Mouse (Mus musculus) right cerebral cortex, postnatal 10 days (tissue): ENCODE measurements around the gene Dbn1.

Source experiments
- DNase-seq, 2 experiments: peaks; one replicate each; pipeline ENCODE4 v3.0.0; 2021; ENCODE audit warnings: low spot score in 2 of 2

The Dbn1 gene

GRCm38 (mm10) chr13:55510668-55511491, 23.0 kb upstream of the Dbn1 start:
- DNase-seq = peak in 1 of 2 experiments; percentile 61

DNA sequence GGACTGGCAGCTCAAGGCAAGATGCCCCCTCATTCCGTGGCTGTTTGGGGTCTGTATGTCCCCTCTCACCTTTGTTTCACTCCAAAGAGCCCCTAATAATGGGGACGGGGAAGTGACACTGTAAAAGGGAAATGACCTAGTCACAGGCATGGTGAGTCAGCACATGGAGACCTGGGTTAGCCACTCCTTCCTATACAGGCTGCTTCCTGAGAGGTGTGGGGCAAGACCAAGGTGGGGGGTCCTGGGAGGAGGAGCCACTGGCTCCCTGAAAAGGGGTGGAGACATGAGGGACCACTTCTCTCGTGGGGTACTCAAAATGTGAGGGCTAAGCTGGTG, 22.4 kb upstream of the Dbn1 start:
- no peak for DNase-seq

DNA sequence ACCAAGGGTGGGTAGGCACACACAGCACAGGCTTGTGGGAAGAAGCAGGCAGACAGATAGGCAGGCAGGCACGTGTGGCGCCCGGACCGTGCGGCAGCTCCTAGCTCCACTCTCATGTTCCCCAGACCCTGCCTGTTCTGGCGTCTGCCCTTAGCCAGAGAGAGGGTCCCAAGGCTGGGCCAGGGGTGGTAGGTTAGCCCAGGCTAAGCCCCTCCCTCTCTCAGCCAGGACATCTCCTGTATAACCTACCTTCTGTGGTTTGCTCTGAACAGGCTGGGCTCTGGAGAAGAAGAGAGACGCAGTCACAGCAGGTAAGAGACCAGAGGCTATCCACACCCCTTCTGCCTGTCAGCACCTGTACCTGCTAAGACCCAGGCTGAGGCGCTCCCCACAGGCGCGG, 20.6 kb upstream of the Dbn1 start:
- no peak for DNase-seq

DNA sequence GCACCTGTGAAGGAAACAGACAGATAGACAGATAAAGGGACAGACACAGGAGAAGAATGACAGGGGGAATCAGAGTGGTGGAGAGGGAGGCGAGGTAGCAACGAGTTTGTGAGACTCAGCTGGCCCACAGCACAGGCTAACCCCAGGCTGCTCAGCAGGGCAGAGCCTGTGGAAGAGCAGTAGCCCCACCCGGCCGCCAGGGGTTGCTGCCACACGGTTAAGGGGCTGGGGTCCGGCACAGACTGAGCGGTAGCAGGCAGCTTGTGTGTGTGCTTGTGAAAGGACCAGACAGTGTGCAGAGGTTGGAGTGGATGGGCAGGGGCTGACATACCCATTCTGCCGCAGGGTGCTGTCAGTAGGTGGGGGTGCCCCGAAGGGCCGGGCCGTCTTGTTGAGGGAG, 20.0 kb upstream of the Dbn1 start:
- DNase-seq = no peak

DNA sequence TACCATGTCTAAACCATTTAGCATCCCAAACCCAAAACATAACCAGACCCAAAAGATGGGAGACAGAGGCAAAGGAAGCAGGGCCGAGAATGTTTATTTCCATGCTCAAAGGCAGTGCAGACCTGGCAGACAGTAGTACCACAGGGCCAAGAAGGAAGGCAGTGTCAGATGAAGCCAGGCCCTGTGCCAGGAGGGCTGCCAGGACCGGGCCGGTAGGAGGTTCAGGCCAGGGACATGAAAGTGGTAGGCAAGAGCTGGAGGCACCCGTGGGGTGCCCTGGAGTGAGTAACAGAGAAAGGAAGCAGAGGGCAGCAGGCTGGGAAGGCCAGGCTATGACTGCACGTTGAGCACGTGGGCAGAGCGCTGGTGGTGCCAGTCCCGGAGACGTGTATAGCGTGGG, 18.8 kb upstream of the Dbn1 start:
- DNase-seq = no peak

GRCm38 (mm10) chr13:55505810-55506209, 17.9 kb upstream of the Dbn1 start:
- no peak for DNase-seq

- no peak for DNase-seq
Observed at GRCm38 (mm10) chr13:55504390-55504789, 16.5 kb upstream of the Dbn1 start.

DNA sequence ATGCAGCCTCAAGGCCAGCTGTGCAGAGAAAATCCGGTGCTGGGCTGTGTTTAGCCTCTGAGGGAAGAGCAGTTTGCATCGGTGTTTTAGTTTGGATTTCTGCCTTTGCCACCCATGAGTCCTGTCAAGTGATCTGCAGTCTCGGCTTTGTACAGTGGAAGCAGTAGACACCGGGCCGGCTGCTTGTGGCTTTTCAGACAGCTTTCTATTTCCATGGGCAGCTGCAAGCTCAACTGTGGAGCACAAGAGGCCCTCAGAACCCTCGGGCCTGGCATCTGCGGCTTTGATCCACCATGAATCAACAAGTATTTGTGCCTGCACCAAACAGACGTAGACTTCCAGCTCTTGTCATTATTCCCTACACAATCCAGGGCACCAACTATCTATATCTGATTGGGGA, 14.5 kb upstream of the Dbn1 start:
- DNase-seq = peak; percentile 56 to 69

GRCm38 (mm10) chr13:55500575-55500974, 12.7 kb upstream of the Dbn1 start:
- DNase-seq = no peak

DNA sequence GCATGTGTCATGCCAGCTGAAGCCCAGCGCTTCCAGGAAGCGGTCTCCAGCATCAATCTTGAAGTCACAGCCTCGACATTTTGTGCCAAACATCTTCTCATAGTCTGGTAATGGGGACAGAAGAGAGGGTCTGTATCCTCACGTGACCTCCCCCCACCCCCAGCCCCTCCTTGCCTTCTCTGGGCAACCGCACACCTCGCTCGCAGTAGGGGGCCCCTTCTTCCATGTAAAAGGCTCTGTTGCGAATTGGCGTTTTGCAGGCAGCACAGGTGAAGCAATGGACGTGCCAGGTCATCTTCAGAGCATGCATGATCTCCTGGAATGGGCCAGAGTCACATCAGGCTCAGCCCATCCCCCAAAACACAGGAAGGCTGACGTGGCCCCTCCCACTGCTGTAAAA, 11.0 kb upstream of the Dbn1 start:
- DNase-seq = no peak

DNA sequence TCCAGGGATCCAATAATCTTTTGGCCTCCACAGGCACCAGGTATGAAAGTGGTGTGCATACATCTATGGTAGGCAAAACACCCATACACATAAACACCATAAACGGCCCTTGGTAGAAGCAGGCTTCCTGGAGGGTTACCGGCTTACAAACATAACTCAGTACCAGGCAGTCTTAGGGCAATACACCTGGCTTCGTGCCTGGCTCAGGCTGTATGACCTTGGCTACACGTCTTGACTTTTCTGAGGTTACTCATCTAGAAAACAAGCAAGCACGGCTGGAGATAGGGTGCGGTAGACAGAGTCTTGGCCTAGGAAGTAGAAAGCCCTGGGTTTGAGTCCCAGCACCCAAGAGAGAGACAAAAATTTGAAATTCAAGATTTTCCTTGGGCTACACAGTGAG, 8.8 kb upstream of the Dbn1 start:
- DNase-seq = no peak

GRCm38 (mm10) chr13:55495702-55496101, 7.8 kb upstream of the Dbn1 start:
- no peak for DNase-seq

DNA sequence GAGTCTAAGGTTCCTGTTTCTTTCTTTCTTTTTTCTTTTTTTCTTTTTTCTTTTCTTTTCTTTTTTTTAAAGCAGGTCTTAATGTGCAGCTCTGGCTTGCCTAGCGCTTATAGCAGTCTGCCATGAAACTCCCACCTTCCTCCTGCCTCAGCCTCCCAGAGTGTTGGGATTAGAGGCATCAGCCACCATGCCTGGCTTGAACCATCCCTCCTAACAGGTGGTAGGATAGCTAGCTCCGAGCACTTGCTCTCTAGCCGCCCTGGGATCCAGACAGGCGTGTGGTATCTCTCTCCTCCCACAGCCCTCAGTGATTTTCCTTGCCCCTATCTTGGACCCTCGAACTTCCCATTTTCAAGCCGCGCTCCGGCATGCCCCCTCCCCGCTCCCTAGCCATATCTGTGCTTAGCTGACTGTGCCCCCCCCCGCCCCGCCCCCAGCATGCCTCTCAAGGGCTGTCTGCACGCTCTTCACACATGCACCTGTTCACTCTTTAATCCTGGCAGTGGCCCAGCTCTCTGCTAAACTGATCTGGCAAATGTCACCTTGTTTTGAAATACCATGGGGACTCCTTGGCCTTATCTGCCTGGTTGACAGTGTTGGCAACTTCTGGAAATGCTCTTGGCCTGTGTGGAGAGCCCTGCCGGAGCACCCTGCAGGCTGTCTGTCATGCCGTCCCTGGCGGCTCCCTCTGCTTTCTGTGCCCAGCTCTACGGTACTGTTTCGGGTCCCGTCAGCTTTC, 7.1 kb upstream of the Dbn1 start:
- DNase-seq = peak in 1 of 2 experiments; percentile 56

GRCm38 (mm10) chr13:55494257-55494656, 6.3 kb upstream of the Dbn1 start:
- DNase-seq = no peak

DNA sequence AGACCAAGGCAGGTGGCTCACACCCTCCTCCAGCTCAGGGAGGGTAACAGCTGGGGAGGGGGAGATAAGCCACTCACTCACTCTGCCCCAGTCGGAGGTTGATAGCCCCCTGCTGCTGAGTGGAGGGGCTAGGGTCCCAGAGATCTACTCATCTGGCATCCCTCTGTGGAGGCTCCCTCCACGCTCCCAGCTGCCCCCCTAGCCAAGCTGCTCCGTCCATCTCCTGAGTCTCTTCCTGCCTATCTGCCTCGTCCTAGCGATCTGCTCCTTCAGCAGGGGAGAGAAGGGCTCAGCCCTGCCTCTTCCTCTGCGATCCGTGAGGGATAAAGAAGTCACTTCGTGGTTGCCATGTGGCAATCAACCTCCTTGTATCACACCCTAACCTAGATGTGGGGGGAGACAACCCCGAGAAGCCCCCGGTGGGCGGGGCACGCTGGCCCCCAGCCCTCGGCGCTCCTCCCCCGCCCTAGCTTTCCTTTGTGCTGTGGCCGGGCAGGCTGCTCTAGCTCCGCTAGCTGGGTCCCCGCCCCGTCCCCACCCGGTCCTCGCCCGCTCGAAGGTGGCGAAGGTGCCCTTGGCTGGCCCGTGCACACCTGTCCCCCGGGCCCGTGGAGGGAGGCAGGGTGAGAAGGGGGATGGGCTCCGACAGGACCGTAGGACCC, 864 bp downstream of the Dbn1 start:
- DNase-seq = no peak

- no peak for DNase-seq
Observed at GRCm38 (mm10) chr13:55486029-55486794, 1.7 kb downstream of the Dbn1 start.

GRCm38 (mm10) chr13:55484520-55485088, 3.3 kb downstream of the Dbn1 start:
- DNase-seq = no peak

DNA sequence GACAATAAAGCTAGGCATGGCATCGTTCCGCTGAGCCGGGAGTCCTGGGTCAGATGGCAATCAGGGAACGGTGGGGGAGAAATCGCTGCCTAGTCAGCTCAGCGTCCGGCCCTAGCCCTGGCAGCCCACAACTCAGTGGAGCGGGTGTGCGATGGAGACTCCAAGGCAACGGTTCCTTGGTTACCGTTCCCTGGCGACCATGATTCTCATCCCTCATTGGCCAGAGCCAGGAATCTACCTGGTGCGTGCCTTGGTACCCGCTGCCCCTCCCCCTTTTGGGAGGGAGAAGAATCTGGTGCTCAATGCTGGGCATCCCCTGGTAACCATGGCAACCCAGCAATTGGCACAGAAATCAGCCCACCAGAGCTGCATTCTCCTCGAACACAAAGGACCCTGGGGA, 4.3 kb downstream of the Dbn1 start:
- DNase-seq = peak; percentile 98 to 99

- DNase-seq = no peak
Observed at GRCm38 (mm10) chr13:55483071-55483470, 4.8 kb downstream of the Dbn1 start.

GRCm38 (mm10) chr13:55482542-55482941, 5.4 kb downstream of the Dbn1 start:
- DNase-seq = no peak

GRCm38 (mm10) chr13:55479929-55480328, 8.0 kb downstream of the Dbn1 start:
- DNase-seq = no peak

- no peak for DNase-seq
Observed at GRCm38 (mm10) chr13:55479008-55479407, 8.9 kb downstream of the Dbn1 start.
